Mouse (Mus musculus): ENCODE results near the gene Ccdc66. TPM values are rescaled to one million over a fixed set of nuclear protein-coding genes. Genes with fewer than 3 reads are reported as not detected.

Ccdc66 gene
- polyA plus RNA-seq, 1 experiment from 2014 or later = 2.2 TPM

DNA sequence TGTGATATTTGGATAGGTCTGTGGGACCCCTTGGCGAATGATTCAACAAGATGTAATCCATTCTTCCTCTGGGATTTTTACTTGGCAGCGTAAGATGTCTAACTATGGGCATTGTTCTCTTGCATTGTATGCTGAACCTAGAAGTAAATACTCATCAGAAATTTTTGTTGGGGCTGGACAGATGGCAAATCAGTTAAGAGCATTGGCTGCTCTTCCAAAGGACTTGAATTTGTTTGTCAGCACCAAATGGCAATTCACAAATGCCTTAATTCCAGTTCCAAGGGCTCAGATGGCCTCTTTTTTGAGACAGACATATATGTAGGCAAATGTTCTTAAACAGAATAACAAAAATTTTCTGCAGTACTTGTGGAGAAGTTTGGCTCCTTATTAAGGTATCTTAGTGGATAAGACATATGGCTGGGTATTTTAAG is 63.4 kb downstream of the Ccdc66 start:
- no peak overlapping the region for H3K4me2 ChIP-seq (ENCODE audit: low read depth, low read length)
- no peak overlapping the region for H3K9ac ChIP-seq (ENCODE audit: low read depth, low read length)
- peaks cover 21% of the 10 kb centered on the region for H3K36me3 ChIP-seq (ENCODE audit: control insufficient read depth, insufficient read depth)
- no peak for ATAC-seq (ENCODE audit: low read depth)
- WGBS (ENCODE audit: insufficient replicate concordance) = 88% methylated on average over 2 of the region's 2 CpGs
- H3K27ac ChIP-seq (ENCODE audit: low read length) = no peak overlapping the region
- H3K4me1 ChIP-seq (ENCODE audit: control insufficient read depth, low read depth, low read length) = no peaks in the 10 kb centered on the region
- no peaks in the 10 kb centered on the region for H3K27me3 ChIP-seq (ENCODE audit: control insufficient read depth, insufficient read depth, low read depth, low read length)
- no peaks in the 10 kb centered on the region for H3K9me3 ChIP-seq (replicated peaks; ENCODE audit: control insufficient read depth, low read length)
- no peak overlapping the region for H3K4me3 ChIP-seq (ENCODE audit: low read depth, low read length)

GRCm38 (mm10) chr14:27440921-27441320 is 67.3 kb downstream of the Ccdc66 start:
- Histone ChIP-seq H3K4me1 (ENCODE audit: control insufficient read depth, low read depth, low read length) (no peaks in the 10 kb centered on the region), H3K4me2 (ENCODE audit: low read depth, low read length) (no peak overlapping the region), H3K27me3 (ENCODE audit: control insufficient read depth, insufficient read depth, low read depth, low read length) (no peaks in the 10 kb centered on the region), H3K9ac (ENCODE audit: low read depth, low read length) (no peak overlapping the region), H3K27ac (ENCODE audit: low read length) (no peak overlapping the region), H3K4me3 (ENCODE audit: low read depth, low read length) (no peak overlapping the region), H3K36me3 (ENCODE audit: control insufficient read depth, insufficient read depth) (peaks cover 19% of the 10 kb centered on the region), H3K9me3 (replicated peaks; ENCODE audit: control insufficient read depth, low read length) (no peaks in the 10 kb centered on the region)
- ATAC-seq (ENCODE audit: low read depth) = no peak

DNA sequence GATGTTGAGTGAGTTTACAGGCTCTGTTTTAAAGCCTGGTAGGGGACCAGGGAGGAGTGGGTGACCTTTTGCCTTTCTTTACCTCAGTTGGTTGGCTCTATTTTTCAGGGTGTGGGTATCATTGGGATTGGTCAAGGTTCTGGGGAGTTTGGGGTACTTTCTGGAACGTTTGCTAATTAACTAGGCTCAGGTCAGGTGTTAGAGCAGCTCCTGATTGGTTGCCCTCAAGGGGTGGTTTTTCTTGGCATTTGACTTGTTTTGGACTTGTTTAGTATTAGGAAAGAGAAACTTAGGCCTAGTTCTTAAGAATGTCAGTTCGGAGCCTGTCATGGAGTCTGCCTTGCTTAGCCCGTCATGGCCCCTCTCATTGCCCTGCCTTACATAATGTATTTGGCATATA is 71.4 kb downstream of the Ccdc66 start:
- 79% methylated on average over 3 of the region's 3 CpGs for WGBS (ENCODE audit: insufficient replicate concordance)
- H3K9me3 ChIP-seq (replicated peaks; ENCODE audit: control insufficient read depth, low read length) = no peaks in the 10 kb centered on the region
- H3K36me3 ChIP-seq (ENCODE audit: control insufficient read depth, insufficient read depth) = peaks cover 7% of the 10 kb centered on the region
- no peaks in the 10 kb centered on the region for H3K27me3 ChIP-seq (ENCODE audit: control insufficient read depth, insufficient read depth, low read depth, low read length)
- H3K27ac ChIP-seq (ENCODE audit: low read length) = no peak overlapping the region
- no peak overlapping the region for H3K4me3 ChIP-seq (ENCODE audit: low read depth, low read length)
- H3K4me2 ChIP-seq (ENCODE audit: low read depth, low read length) = no peak overlapping the region
- H3K9ac ChIP-seq (ENCODE audit: low read depth, low read length) = no peak overlapping the region
- H3K4me1 ChIP-seq (ENCODE audit: control insufficient read depth, low read depth, low read length) = no peaks in the 10 kb centered on the region; the same call in 1 of the 2 replicates
- no peak for ATAC-seq (ENCODE audit: low read depth)

GRCm38 (mm10) chr14:27436116-27436515 is 72.1 kb downstream of the Ccdc66 start:
- Histone ChIP-seq H3K4me1 (ENCODE audit: control insufficient read depth, low read depth, low read length) (no peaks in the 10 kb centered on the region; the same call in 1 of the 2 replicates), H3K36me3 (ENCODE audit: control insufficient read depth, insufficient read depth) (peaks cover 10% of the 10 kb centered on the region), H3K4me3 (ENCODE audit: low read depth, low read length) (no peak overlapping the region), H3K9ac (ENCODE audit: low read depth, low read length) (no peak overlapping the region), H3K9me3 (replicated peaks; ENCODE audit: control insufficient read depth, low read length) (no peaks in the 10 kb centered on the region), H3K27ac (ENCODE audit: low read length) (no peak overlapping the region), H3K27me3 (ENCODE audit: control insufficient read depth, insufficient read depth, low read depth, low read length) (no peaks in the 10 kb centered on the region), H3K4me2 (ENCODE audit: low read depth, low read length) (no peak overlapping the region)
- WGBS (ENCODE audit: insufficient replicate concordance) = 81% methylated on average over 1 of the region's 1 CpGs
- ATAC-seq (ENCODE audit: low read depth) = no peak

- no peak overlapping the region for H3K4me3 ChIP-seq (ENCODE audit: low read depth, low read length)
- no peak for ATAC-seq (ENCODE audit: low read depth)
- H3K27me3 ChIP-seq (ENCODE audit: control insufficient read depth, insufficient read depth, low read depth, low read length) = no peaks in the 10 kb centered on the region
- H3K9ac ChIP-seq (ENCODE audit: low read depth, low read length) = no peak overlapping the region
- peaks cover 5% of the 10 kb centered on the region for H3K36me3 ChIP-seq (ENCODE audit: control insufficient read depth, insufficient read depth)
- 82% methylated on average over 2 of the region's 2 CpGs for WGBS (ENCODE audit: insufficient replicate concordance)
- H3K27ac ChIP-seq (ENCODE audit: low read length) = no peak overlapping the region
- peaks cover 6% of the 10 kb centered on the region for H3K9me3 ChIP-seq (replicated peaks; ENCODE audit: control insufficient read depth, low read length)
- H3K4me1 ChIP-seq (ENCODE audit: control insufficient read depth, low read depth, low read length) = peaks cover 7% of the 10 kb centered on the region
- H3K4me2 ChIP-seq (ENCODE audit: low read depth, low read length) = no peak overlapping the region
Measured at GRCm38 (mm10) chr14:27432064-27432463, 76.2 kb downstream of the Ccdc66 start.

Other genes with a start within 250 kb of the Ccdc66 start
- 3.8 and 4.0 TPM in 2 replicates for gene Fam208a, start 79.6 kb downstream of the Ccdc66 start, polyA plus RNA-seq (2015; fragmentation: Nextera tagmentation; extraction: Ambion mirVana)
- 1.4 and 1.5 TPM in 2 replicates for gene Erc2, start 114.0 kb upstream of the Ccdc66 start, polyA plus RNA-seq (2015; fragmentation: Nextera tagmentation; extraction: Ambion mirVana)